Mouse (Mus musculus): ENCODE results near the gene Raet1e. TPM values are rescaled to one million over a fixed set of nuclear protein-coding genes. Genes with fewer than 3 reads are reported as not detected.
"Not testable (repeated sequence)": the region's sequence is repeated elsewhere in the genome, so short reads cannot be mapped to it uniquely, and the experiment has no call there.

Raet1e gene
- 4.0 and 5.7 TPM in 2 replicates for polyA plus RNA-seq (2015; fragmentation: Nextera tagmentation; extraction: Ambion mirVana)

GRCm38 (mm10) chr10:22158310-22158999 lies at the start of gene Raet1e, which contains the start of gene H60b:
TSS of gene Raet1e (plus strand) at chr10:22158569.
TSS of gene H60b (plus strand) at chr10:22158586.
- H3K36me3 ChIP-seq; H3K9me3 ChIP-seq; H3K4me1 ChIP-seq (replicated peaks); H3K27ac ChIP-seq; H3K9ac ChIP-seq: not testable (repeated sequence)
- H3K4me3 ChIP-seq (replicated peaks), result peak within 1 kb of the TSS; percentile 42
- peak; percentile 89 for ATAC-seq
- under 1% methylated on average over 48 of the region's 48 CpGs for WGBS
- H3K4me2 ChIP-seq (replicated peaks), result peak within 1 kb of the TSS; percentile 78
- H3K27me3 ChIP-seq (replicated peaks), result peaks cover 40% of the 10 kb centered on the region

- WGBS, result under 1% methylated on average over 19 of the region's 19 CpGs
- no peaks in the 10 kb centered on the region for H3K27me3 ChIP-seq (replicated peaks)
- H3K4me2 ChIP-seq (replicated peaks), result peak overlapping the region; percentile 83
- peak overlapping the region; percentile 39 for H3K4me3 ChIP-seq (replicated peaks)
- no peak overlapping the region for H3K27ac ChIP-seq
- peak; percentile 72 for ATAC-seq
- no peaks in the 10 kb centered on the region for H3K36me3 ChIP-seq
- no peaks in the 10 kb centered on the region for H3K4me1 ChIP-seq (replicated peaks)
- peak overlapping the region; percentile 40 for H3K9ac ChIP-seq
- no peaks in the 10 kb centered on the region for H3K9me3 ChIP-seq
Measured at GRCm38 (mm10) chr10:22140665-22141280, 17.6 kb upstream of the Raet1e start.

- not testable (repeated sequence) for H3K9ac ChIP-seq; H3K27me3 ChIP-seq (replicated peaks); H3K4me1 ChIP-seq (replicated peaks); H3K36me3 ChIP-seq; H3K9me3 ChIP-seq; H3K4me3 ChIP-seq (replicated peaks); H3K4me2 ChIP-seq (replicated peaks); H3K27ac ChIP-seq; ATAC-seq
- WGBS, result 85% methylated on average over 1 of the region's 1 CpGs
Measured at GRCm38 (mm10) chr10:22142194-22142593, 16.2 kb upstream of the Raet1e start.

DNA sequence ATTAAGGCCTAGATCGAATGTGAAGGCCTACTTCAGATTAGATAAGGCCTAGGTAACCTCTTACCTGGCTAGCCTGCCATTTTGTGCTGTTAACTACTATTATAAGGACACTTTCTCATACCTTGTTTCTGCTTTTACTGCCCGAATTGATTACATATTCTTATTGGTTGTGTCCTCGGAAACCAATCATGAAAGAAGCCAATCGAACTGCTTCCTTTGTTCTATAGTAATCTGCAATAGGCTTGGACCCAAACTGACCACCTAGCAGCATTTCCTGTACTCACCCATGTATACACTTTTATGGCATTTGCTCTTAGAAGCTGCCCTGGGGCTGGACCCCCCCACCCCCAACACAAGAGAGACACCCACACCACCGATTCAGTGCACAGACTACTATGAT lies 15.4 kb upstream of the Raet1e start:
- no peaks in the 10 kb centered on the region for H3K4me1 ChIP-seq (replicated peaks)
- H3K4me2 ChIP-seq (replicated peaks), result no peak overlapping the region
- no peak overlapping the region for H3K9ac ChIP-seq
- H3K4me3 ChIP-seq (replicated peaks), result no peak overlapping the region
- H3K27ac ChIP-seq, result no peak overlapping the region
- 68% methylated on average over 5 of the region's 5 CpGs for WGBS
- no peaks in the 10 kb centered on the region for H3K27me3 ChIP-seq (replicated peaks)
- H3K36me3 ChIP-seq, result no peaks in the 10 kb centered on the region
- no peak for ATAC-seq
- no peaks in the 10 kb centered on the region for H3K9me3 ChIP-seq

DNA sequence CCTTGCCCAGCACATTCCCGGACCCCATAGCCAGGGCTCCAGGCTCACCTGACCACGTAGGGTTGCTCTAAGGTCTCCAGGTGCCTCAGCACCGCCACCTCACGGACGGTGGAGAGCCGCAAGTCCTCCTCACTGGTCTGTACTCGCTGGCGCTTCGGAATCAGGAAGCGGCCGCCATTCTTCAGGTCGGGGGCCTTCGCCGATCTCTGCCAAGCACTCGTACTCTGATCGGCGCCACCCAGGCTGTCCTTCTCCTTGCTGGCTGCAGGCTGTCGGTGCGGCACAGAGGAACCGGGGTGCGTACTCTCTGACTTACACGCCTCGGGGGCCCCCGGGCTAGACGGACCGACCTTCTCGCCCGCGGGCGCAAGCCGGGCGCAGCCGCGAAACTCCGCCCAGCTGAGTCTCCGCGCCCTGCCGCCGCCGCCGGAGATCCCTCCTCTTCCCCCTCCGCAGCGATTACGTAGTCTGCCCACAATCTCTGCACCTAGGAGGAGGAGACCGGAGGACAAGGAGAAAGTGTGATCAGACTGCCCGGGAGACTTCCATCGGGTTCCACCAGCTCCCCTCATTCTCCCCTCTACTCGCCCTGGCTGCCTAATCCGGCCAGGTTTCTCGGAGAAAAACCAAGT lies 9.8 kb upstream of the Raet1e start:
- H3K4me2 ChIP-seq (replicated peaks), result peak overlapping the region; percentile 98
- H3K4me1 ChIP-seq (replicated peaks), result peaks cover 19% of the 10 kb centered on the region
- peak; percentile 93 for ATAC-seq
- H3K27ac ChIP-seq, result peak overlapping the region; percentile 69
- peak overlapping the region; percentile 57 for H3K9ac ChIP-seq
- H3K36me3 ChIP-seq, result no peaks in the 10 kb centered on the region
- WGBS, result under 1% methylated on average over 49 of the region's 50 CpGs
- H3K27me3 ChIP-seq (replicated peaks), result peaks cover 20% of the 10 kb centered on the region
- H3K9me3 ChIP-seq, result no peaks in the 10 kb centered on the region
- H3K4me3 ChIP-seq (replicated peaks), result peak overlapping the region; percentile 56

GRCm38 (mm10) chr10:22149073-22149690 lies 9.2 kb upstream of the Raet1e start, which contains the start of gene E030030I06Rik:
TSS of gene E030030I06Rik (minus strand) at chr10:22149270.
- peaks cover 22% of the 10 kb centered on the region for H3K27me3 ChIP-seq (replicated peaks)
- H3K4me2 ChIP-seq (replicated peaks), result peak within 1 kb of the TSS; percentile 98
- peak; percentile 62 for ATAC-seq
- under 1% methylated on average over 36 of the region's 37 CpGs for WGBS
- H3K4me3 ChIP-seq (replicated peaks), result peak within 1 kb of the TSS; percentile 56
- H3K27ac ChIP-seq, result peak within 1 kb of the TSS; percentile 69
- peak within 1 kb of the TSS; percentile 57 for H3K9ac ChIP-seq
- H3K9me3 ChIP-seq, result no peaks in the 10 kb centered on the region
- H3K36me3 ChIP-seq, result no peaks in the 10 kb centered on the region
- peaks cover 19% of the 10 kb centered on the region for H3K4me1 ChIP-seq (replicated peaks)

GRCm38 (mm10) chr10:22149691-22150465 lies 8.5 kb upstream of the Raet1e start:
- under 1% methylated on average over 45 of the region's 50 CpGs for WGBS

DNA sequence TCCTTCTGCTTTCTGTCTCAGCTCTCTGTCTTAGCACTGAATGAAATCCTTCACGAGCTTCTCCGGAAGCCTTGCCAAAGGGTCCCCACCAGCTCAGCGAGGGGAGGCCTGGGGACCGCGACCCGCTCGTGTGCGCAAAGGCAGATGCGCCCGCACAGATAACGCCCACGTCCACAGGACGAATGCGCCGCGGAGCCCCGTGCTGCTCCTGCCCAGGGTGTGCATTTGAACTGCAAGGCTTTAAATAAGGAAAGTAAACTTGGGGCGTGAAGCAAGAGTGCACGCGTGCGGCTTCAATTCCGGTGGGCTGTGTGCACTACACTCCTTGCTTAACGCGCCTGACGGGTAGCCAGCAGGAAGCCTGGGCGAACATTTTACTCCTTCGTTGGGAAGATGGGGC lies 7.8 kb upstream of the Raet1e start:
- Histone ChIP-seq H3K4me1 (replicated peaks) (peaks cover 19% of the 10 kb centered on the region), H3K9ac (no peak overlapping the region), H3K27ac (no peak overlapping the region), H3K9me3 (no peaks in the 10 kb centered on the region), H3K4me3 (replicated peaks) (peak overlapping the region; percentile 56), H3K36me3 (no peaks in the 10 kb centered on the region), H3K4me2 (replicated peaks) (peak overlapping the region; percentile 98), H3K27me3 (replicated peaks) (peaks cover 31% of the 10 kb centered on the region)
- under 1% methylated on average over 27 of the region's 27 CpGs for WGBS
- ATAC-seq, result no peak

More at GRCm38 (mm10) chr10:22149691-22150465, 8.5 kb upstream of the Raet1e start:
- Histone ChIP-seq H3K4me1 (replicated peaks) (peaks cover 19% of the 10 kb centered on the region), H3K4me2 (replicated peaks) (peak overlapping the region; percentile 98), H3K4me3 (replicated peaks) (peak overlapping the region; percentile 56), H3K9ac (peak overlapping the region; percentile 57), H3K27me3 (replicated peaks) (peaks cover 24% of the 10 kb centered on the region), H3K27ac (no peak overlapping the region), H3K36me3 (no peaks in the 10 kb centered on the region), H3K9me3 (no peaks in the 10 kb centered on the region)
- no peak for ATAC-seq

DNA sequence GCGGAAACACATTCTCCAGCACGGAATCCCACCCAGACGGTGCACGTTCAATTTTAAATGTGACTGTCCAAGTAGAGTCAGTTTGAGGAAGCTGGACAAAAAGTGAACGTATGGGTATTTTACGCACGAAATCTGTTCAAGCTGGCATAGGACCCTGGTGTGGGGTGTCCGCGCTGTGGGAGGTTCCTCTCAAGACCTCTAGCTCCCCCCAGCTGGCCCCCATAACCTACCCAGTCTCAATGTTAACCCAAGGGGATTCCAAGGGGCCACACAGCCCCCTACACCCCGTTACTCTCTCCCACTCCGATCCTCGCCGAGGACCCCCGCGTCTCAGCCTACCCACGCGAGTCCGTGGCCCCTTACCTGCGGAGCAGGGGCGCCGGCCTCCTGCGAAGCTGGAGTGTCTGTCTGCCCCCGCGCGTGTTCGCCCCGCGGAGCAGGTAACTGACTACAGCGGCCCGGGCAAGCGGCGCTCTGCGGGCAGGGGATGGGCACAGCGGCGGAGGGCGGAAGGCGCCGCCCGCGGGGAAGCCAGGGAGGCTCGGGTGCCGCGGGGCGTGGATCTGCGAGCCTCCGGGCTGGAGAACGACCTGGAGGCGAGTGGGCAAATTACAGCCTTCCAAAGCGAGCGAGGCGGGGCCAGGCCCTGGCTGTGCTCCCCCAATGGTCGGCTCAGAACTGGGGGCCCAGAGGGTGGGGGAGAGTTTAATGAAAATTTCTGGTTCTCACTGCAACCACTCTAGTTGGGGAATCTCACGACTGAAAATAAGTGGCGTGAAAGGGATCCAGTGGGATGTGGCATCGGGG lies 7.1 kb upstream of the Raet1e start:
- Histone ChIP-seq H3K4me1 (replicated peaks) (peaks cover 19% of the 10 kb centered on the region), H3K27me3 (replicated peaks) (peaks cover 37% of the 10 kb centered on the region), H3K4me3 (replicated peaks) (peak overlapping the region; percentile 14), H3K4me2 (replicated peaks) (peak overlapping the region; percentile 98)
- not testable (repeated sequence) for H3K36me3 ChIP-seq, H3K9ac ChIP-seq, ATAC-seq, H3K27ac ChIP-seq, H3K9me3 ChIP-seq
- 1% methylated on average over 55 of the region's 55 CpGs for WGBS

GRCm38 (mm10) chr10:22151863-22152640 lies 6.3 kb upstream of the Raet1e start:
- 5% methylated on average over 11 of the region's 11 CpGs for WGBS
- H3K27me3 ChIP-seq (replicated peaks), result peaks cover 45% of the 10 kb centered on the region
- H3K27ac ChIP-seq; H3K36me3 ChIP-seq; H3K4me3 ChIP-seq (replicated peaks); H3K4me2 ChIP-seq (replicated peaks); H3K9me3 ChIP-seq; H3K9ac ChIP-seq; ATAC-seq: not testable (repeated sequence)
- H3K4me1 ChIP-seq (replicated peaks), result peaks cover 19% of the 10 kb centered on the region
